Mouse (Mus musculus) E14TG2a.4 (cell line): ENCODE results near the gene Oas2.

Experiments used
- CTCF ChIP-seq: conservative IDR thresholded peaks from 2 replicates; pipeline ENCODE4 v1.5.1; 2014; ENCODE audit warnings: low read length
- NANOG ChIP-seq: IDR thresholded peaks from 2 replicates; pipeline ENCODE4 v1.6.1; 2014; ENCODE audit warnings: borderline replicate concordance, low read length, mixed read lengths

DNA sequence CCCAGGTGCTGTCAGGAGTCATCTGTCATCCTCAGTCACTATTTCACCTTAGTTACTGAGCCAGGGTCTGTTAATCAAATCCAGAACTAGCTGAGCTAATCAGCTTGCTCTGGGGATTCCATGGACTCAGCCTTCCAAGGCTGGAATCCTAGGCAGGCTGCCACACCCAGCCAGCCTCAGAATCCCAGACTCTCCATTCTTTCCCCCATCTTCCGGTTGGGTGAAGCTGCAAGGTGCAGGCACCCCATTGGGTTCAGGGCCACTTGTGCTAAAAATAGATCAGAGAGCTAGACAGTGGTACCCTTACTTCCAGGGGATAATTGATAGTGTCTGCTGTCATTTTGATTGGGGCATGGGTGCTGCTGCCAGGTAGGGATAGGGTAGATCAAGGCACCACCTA lies 16.9 kb downstream of the Oas2 start:
- no peak for TF ChIP-seq CTCF
- no peak for TF ChIP-seq NANOG
